Mouse (Mus musculus): Measurements from ENCODE around the gene Popdc2.
A peak's percentile ranks its signal among the peaks of the same experiment; 100 is the strongest.
"Not testable (repeated sequence)": the region's sequence is repeated elsewhere in the genome, so short reads cannot be mapped to it uniquely, and the experiment has no call there.

The Popdc2 gene

DNA sequence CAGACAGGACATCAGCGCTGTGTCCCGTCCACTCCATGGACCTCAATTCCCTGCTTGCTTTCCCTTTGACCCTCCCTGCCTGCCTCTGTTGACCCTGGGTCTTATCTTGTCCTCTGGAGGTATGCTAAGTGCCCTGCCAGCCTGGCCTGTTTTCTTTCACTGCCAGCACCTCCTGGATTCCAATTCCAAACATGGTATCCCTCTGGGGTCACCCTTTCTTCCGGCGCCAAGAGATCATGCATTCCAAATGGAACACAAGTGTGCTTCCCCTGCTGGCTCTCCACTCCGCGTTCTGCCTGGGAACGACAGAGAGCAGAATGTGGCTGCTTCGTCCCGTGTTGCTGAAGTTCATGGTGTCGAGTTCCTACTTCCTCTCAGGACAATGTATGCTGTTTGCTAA lies at the start of gene Popdc2:
TSS of gene Popdc2 (plus strand) at position 277 of the 400 bp plus-strand sequence.
- no peak for ATAC-seq (ENCODE audit: low TSS enrichment)

GRCm38 (mm10) chr16:38318492-38318891 lies 43.5 kb upstream of the Popdc2 start:
- no peak for ATAC-seq (ENCODE audit: low TSS enrichment)

DNA sequence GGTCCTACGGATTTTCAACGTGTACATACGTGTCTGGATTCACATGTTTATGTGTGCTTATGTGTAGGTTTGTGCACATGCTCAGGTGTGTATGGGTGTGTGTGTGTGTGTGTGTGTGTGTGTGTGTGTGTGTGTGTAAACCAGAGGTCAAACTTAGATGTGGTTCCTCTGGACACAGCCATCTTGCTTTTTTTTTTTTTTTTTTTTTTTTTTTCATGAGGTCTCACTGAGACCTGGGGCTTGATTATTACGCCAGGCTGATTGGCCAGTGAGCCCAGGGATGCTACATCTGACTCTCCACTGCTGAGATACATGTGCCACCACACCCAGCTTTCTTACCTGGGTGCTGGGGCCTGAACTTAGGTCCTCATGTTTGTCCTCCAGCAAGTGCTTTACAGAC lies 42.9 kb upstream of the Popdc2 start:
- ATAC-seq (ENCODE audit: low TSS enrichment), result no peak

DNA sequence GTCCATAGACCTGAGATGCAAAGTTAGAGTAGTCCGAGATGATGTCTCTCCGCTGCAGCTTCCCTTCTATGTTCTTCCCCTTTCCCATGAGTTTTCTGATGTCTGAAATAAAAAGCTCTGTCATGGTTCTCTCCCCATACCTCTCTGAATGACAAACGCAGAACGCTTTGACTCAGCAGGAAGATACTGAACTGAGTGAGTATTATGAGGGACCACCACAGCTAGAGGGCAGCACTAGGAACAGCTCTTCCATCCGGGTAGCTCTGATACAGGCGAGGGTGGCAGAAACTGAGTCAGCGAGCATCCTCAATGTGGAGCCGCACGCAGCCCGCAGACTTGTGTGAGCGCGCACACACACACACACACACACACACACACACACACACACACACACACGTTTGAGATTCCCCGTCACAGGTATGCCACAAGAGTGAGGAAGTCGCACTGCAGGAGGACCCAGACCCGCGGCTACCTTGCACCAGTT lies 40.5 kb upstream of the Popdc2 start:
- ATAC-seq (ENCODE audit: low TSS enrichment), result peak; percentile 98

DNA sequence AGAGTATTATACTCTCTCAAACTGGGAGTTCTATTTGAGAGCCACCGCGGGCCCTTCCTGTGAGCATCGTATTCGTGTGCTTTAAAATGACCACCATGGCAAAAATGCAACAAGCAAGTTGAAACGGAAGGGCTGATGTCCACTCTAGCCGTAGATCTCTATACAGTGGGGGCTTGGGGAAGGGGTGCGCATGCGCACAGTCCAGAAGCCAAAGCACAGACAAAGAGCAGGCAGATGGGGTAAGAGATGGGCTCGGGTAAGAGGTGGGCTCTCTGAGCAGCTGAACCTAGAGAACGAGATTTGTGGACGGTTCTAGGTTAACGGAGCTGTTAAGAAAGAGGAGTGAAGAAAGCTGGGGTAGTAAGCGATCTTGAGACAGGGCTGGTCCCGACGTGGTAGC lies 37.7 kb upstream of the Popdc2 start:
- ATAC-seq (ENCODE audit: low TSS enrichment), result no peak

DNA sequence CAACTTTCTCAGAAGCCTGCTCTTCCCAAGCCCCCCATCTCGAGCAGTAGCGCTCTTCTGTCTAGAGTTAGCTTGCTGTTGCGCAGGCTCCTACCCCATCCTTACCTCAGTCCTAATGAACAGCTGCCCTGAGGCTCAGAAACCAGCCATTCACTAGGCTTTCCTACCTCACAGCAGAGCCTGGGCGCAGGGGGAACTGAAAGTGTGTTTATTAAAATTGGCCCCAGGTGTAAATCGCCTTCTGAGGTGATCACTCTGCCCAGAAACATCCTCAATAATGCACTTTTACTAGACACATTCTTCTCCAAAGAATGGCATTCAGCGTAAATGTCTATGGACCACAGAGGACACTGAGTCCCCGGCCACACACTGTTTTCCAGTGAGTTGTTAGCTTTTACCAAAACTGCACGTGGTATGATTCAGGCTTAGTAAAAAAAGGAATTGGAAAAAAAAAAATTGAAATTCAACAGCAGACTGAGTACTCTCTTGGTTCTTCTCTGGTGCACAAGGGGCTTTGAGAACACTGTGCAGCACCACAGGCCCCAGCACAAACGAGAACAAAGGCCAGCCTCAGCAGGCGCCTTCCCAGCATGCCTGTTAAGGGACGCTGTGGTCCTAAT lies 35.1 kb upstream of the Popdc2 start:
- no peak for ATAC-seq (ENCODE audit: low TSS enrichment)

GRCm38 (mm10) chr16:38329340-38329739 lies 32.7 kb upstream of the Popdc2 start:
- ATAC-seq (ENCODE audit: low TSS enrichment), result no peak

DNA sequence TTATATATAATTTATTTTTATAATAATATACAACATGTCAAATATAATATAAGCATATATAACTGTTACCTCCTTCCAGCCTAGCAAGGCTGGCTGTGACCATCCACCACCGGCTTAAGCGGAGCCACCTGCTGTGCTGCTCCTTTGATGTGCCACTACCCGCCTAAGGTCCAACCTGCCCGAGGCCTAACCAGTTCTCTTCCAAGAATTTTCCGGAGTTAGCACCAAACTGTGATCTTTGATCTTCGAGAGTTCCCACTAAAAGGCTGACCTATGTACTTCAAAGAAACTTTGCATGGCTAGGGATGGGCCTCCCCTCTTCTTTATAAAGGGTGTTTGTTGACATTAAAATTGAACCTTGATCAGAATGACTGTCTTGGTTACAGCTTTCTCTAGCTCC lies 27.6 kb upstream of the Popdc2 start:
- ATAC-seq (ENCODE audit: low TSS enrichment), result no peak

DNA sequence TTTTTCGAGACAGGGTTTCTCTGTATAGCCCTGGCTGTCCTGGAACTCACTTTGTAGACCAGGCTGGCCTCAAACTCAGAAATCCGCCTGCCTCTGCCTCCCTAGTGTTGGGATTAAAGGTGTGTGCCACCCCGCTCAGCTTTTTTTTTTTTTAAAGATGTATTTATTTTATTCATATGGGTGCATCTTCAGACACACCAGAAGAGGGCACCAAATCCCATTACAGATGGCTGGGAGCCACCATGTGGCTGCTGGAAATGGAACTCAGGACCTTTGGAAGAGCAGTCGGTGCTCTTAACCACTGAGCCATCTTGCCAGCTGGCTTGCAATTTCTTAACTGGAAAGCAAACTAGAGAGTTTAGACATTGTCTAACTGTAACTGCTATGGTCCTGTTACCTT lies 23.9 kb upstream of the Popdc2 start:
- ATAC-seq (ENCODE audit: low TSS enrichment), result not testable (repeated sequence)

GRCm38 (mm10) chr16:38341396-38342324 lies 20.3 kb upstream of the Popdc2 start, which contains the start of gene Maats1:
Maats1 (minus strand) TSS chr16:38342143.
- ATAC-seq (ENCODE audit: low TSS enrichment), result peak; percentile 96

DNA sequence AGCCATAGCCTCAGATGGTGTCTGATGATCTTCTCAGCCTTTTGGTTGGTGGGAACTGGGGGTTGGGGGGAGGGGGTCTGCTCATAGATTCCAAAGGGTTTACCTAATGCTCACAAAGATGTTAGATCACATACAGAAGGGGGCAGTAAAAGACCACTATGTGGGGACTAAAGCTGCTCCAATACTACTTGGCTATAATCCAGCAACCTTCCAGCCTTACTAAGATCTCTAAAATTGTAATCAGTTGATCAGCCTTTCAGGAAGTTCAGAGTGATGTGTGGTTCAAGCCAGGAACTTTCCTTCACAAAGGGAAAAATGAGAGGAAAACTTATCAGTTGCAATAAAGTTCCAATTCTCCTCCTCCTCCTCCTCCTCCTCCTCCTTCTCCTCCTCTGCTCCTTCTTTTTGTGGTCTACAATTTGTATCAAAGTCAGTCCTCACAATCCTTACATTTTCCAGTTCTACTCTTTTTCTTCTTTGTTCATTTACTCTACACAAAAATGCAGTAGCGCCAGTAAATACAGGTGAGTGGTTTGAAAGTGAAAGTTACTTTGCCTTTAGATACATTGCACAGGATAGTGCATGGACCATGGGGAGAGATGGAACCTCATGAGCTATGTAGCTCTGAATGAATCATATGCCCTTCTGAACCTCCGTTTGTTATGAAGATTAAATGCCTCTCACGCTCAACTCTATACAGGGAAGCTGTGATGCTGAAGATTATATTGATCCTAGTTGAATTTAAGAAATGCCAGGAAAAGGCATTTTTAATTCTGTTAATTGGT lies 16.9 kb upstream of the Popdc2 start:
- ATAC-seq (ENCODE audit: low TSS enrichment), result no peak

GRCm38 (mm10) chr16:38346529-38347325 lies 15.3 kb upstream of the Popdc2 start, which contains the start of the genes Cox17 and Gm21987:
Cox17 (plus strand) TSS chr16:38346991.
Gm21987 (plus strand) TSS chr16:38347040.
- peak; percentile 100 for ATAC-seq (ENCODE audit: low TSS enrichment)

GRCm38 (mm10) chr16:38347588-38347987 lies 14.4 kb upstream of the Popdc2 start:
- no peak for ATAC-seq (ENCODE audit: low TSS enrichment)

- ATAC-seq (ENCODE audit: low TSS enrichment), result no peak
Observed at GRCm38 (mm10) chr16:38348217-38348761, 13.7 kb upstream of the Popdc2 start.

- ATAC-seq (ENCODE audit: low TSS enrichment), result no peak
Observed at GRCm38 (mm10) chr16:38349881-38350280, 12.1 kb upstream of the Popdc2 start.

DNA sequence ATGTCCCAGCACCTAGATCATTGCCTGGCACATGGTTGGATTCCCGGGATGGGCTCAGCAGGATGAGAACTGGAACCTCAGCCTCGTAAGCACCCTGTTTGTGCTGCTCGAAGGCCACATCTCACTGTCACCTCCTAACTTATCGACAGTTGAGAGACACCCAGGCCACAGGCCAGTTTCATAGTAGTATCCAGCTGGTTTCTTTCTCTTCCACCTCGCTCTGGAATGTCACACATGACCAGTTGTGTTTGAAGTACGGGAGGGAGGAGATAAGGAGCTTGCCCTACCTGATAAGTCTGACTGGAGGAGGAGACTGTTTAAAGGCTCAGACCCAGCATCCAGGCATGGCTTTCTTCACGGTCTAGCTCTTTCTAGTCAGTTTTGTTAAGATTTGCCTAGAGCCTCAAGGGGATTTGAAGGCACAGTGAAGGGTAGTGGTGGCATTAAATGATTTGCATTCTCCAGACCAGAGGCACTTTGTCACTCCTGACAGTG lies 11.6 kb upstream of the Popdc2 start:
- no peak for ATAC-seq (ENCODE audit: low TSS enrichment)

DNA sequence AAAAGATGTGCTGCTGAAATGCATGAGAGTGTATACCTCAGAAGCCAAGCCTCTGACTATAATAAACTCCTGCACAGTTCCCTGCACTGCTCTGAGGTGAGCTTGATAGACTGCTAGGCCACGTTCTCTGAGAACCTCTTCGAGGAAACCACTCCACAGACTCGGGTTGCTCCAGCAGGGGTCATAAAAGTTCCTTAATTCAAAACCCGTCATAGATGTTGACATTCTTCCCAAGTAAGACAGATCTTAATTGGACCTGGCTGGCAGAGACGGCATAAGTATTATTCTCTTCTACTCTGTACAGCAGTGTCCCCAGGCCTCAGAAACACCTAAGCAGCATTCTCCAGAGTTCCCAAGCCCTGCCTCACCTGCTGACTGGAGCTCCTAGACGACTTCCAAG lies 11.1 kb upstream of the Popdc2 start:
- no peak for ATAC-seq (ENCODE audit: low TSS enrichment)

DNA sequence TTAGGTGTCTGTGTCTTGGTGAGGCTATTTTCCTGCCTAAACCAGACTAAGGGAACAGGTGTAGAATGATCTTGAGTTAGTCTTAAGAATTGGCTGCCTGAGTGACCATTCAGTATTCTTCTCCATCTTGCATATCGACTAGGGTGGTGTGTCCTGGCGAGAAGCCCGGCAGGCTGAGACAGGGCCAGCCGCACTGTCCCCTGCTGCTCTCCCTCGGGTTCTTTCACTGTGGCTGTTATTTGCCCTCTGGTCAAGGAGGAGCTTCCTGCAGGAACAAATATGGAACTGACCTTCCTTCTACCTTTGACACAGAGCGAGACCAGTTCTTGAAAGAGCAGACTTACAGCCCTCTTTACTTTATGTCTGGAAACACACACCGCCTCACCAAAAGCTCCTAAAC lies 10.0 kb upstream of the Popdc2 start:
- ATAC-seq (ENCODE audit: low TSS enrichment), result no peak

DNA sequence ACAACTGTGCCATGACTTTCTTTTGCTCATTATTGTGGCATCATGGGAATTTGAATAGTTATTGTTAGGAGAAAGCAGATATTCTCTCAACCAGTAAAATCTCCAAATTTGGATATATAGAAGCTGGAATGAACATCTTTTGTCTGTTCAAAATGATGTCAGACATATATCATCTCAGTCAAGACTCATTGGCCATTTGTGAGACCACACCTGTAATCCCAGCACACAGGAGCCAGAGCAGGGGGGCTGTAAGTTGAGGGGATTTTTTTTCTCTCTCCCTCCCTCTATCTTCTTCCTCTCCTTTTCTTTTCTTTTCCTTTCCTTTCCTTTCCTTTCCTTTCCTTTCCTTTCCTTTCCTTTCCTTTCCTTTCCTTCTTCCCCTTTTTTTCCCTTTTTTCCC lies 9.2 kb upstream of the Popdc2 start:
- no peak for ATAC-seq (ENCODE audit: low TSS enrichment)

- ATAC-seq (ENCODE audit: low TSS enrichment), result no peak
Observed at GRCm38 (mm10) chr16:38353642-38354041, 8.4 kb upstream of the Popdc2 start.

Data from frontal cortex, adult (tissue).